Mouse (Mus musculus) brain, embryonic 14.5 days (tissue): ENCODE results near the gene Kat7.
A peak's percentile ranks its signal among the peaks of the same experiment; 100 is the strongest.

Source experiments
- CTCF ChIP-seq: fragments of 200-500 bp; IDR thresholded peaks from 2 replicates; pipeline ENCODE4 v1.5.1; 2012; ENCODE audit warnings: inconsistent platforms, mild to moderate bottlenecking, moderate library complexity, borderline replicate concordance; ENCODE audit not compliant: insufficient read depth, insufficient read length; ENCODE audit errors: extremely low read depth
- POLR2A ChIP-seq: fragments of 200-500 bp; IDR thresholded peaks from 2 replicates; pipeline ENCODE4 v1.6.1; 2012; ENCODE audit warnings: mild to moderate bottlenecking, inconsistent platforms, borderline replicate concordance; ENCODE audit not compliant: poor library complexity, insufficient read depth, insufficient read length, severe bottlenecking; ENCODE audit errors: extremely low read depth

DNA sequence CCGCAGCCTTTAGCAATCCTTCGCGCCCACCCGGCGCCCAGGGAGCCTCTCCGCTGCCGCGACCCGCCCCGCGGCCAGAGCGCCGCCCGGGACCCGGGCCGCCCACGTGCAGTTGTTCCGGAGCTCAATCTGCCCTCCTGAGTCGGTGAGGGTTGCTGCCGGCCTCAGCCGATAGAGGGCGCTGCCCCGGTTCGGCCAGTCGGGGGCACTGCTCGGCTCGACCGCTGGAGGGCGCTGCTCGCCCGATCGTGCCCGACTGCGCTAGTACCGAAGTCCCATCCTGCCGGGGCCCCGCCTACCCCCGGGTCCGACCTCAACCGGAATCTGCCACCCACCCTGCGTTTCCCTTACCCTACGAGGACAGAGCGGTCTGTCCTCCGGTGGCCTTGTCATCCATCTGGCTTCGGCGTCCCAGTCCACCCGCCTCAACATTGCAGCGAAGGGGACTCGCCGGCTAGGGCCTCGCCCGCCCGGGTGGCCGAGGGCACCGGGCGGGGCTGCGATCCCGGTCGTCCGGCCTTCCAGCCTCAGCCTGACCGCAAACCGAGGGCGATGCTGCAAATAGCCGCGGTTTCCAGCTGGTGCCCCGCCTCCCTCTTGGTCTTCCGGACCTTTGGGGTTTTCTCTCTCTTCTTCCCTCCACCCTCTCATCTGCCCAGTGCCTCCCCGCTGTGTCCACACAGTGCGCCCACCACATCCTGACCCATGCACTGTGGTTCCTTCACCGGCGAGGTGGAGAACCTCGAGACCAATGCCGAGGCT lies 50.8 kb downstream of the Kat7 start:
- peak; percentile 100 for TF ChIP-seq CTCF
- 0 out of 2 replicates have a peak, but pooled peaks have one; percentile 18 for TF ChIP-seq POLR2A
